Mouse (Mus musculus) ES-E14 (cell line): ENCODE results near the gene Erf. TPM values are rescaled to one million over a fixed set of nuclear protein-coding genes. Genes with fewer than 3 reads are reported as not detected.

ENCODE experiments used
- DNase-seq: peaks from one replicate; pipeline ENCODE4 v3.0.0-alpha.2; 2013; ENCODE audit warnings: low read depth, low spot score
- H3K27ac ChIP-seq: 2 replicates; pipeline ENCODE4 v1.5.1; 2012; ENCODE audit warnings: low read depth, mild to moderate bottlenecking, low read length, moderate library complexity, mixed read lengths; ENCODE audit not compliant: poor library complexity, insufficient read depth, severe bottlenecking
- H3K36me3 ChIP-seq: 2 replicates; pipeline ENCODE4 v1.6.1; 2012; ENCODE audit warnings: mild to moderate bottlenecking, low read length, moderate library complexity, mixed read lengths; ENCODE audit not compliant: control insufficient read depth, poor library complexity, insufficient read depth, severe bottlenecking
- H3K4me1 ChIP-seq, 2 experiments: fragments of 150-350 bp in 1 of 2; sonication (generic) in 1 of 2; 2 replicates each; pipeline ENCODE4 v1.6.1; 2012; ENCODE audit warnings: low read length in 2 of 2, mild to moderate bottlenecking in 1 of 2, mixed read lengths in 1 of 2; ENCODE audit not compliant: control insufficient read depth in 2 of 2, insufficient read depth in 2 of 2, poor library complexity in 1 of 2
- H3K4me3 ChIP-seq, 2 experiments: fragments of 150-350 bp in 1 of 2; sonication (generic) in 1 of 2; 2 replicates each; pipeline ENCODE4 v1.5.1; 2012; ENCODE audit warnings: low read length in 2 of 2, low read depth in 1 of 2, mild to moderate bottlenecking in 1 of 2, mixed read lengths in 1 of 2; ENCODE audit not compliant: insufficient read depth in 1 of 2, poor library complexity in 1 of 2, severe bottlenecking in 1 of 2
- H3K9ac ChIP-seq: 2 replicates; pipeline ENCODE4 v1.6.1; 2012; ENCODE audit warnings: low read depth, mild to moderate bottlenecking, low read length, mixed read lengths; ENCODE audit not compliant: poor library complexity, insufficient read depth, severe bottlenecking
- H3K9me3 ChIP-seq: fragments of 150-350 bp; sonication (generic); 2 replicates; pipeline ENCODE4 v1.6.1; 2012; ENCODE audit warnings: low read depth, mild to moderate bottlenecking, low read length; ENCODE audit not compliant: control insufficient read depth, insufficient read depth
- CHD2 ChIP-seq: IDR thresholded peaks from 2 replicates; pipeline ENCODE4 v1.6.1; 2014; ENCODE audit warnings: mild to moderate bottlenecking, low read depth, low read length, inconsistent platforms
- HCFC1 ChIP-seq: IDR thresholded peaks from 2 replicates; pipeline ENCODE4 v1.6.1; 2012; ENCODE audit warnings: low read length, inconsistent platforms, borderline replicate concordance; ENCODE audit not compliant: insufficient read depth
- MAFK ChIP-seq: IDR thresholded peaks from 2 replicates; pipeline ENCODE4 v1.6.1; 2014; ENCODE audit warnings: mild to moderate bottlenecking, low read depth, low read length, inconsistent platforms; ENCODE audit not compliant: insufficient read depth
- ZC3H11A ChIP-seq: IDR thresholded peaks from 2 replicates; pipeline ENCODE4 v1.6.1; 2012; ENCODE audit warnings: low read depth, mild to moderate bottlenecking, inconsistent platforms, low read length, borderline replicate concordance
- ZNF384 ChIP-seq: IDR thresholded peaks from 2 replicates; pipeline ENCODE4 v1.6.1; 2012; ENCODE audit warnings: low read depth, low read length, inconsistent platforms
- in situ Hi-C, 2 experiments: fragments of 600-800 bp; cut with MboI; formaldehyde crosslinking; loops; one replicate each; pipeline ENCODE4 v1.15.1; 2025; ENCODE audit warnings: low sequenced_read_pairs in 2 of 2, inconsistent platforms in 1 of 2; ENCODE audit not compliant: unreplicated experiment in 2 of 2
- total RNA-seq: library from RNA; depleted of rRNA; stranded (reverse); fragments of 300-350 nt; gene quantifications from 2 replicates; pipeline ENCODE4 v1.2.3, GENCODE M21; 2012

The Erf gene
- total RNA-seq, 1 experiment = 87.1 TPM

DNA sequence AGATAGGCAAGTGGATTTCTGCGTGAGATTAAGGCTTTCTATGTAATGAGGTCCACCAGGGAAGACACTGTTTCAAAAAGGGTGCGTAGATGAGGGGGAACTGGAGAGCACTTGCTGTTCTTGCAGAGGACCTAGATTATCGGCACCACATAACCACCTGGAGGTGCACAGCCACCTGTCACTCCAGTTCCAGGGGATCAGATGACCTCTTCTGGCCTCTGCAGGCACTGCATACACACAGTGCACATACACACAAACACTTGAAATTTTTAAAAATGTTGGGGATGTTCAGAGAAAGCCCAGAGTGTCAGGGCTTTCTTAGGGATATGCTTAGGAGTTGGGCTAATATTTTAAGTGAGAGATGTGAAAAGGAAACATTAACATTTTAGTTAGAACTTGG, 39.4 kb upstream of the Erf start:
- Histone ChIP-seq H3K36me3 (peaks cover 82% of the 10 kb centered on the region), H3K4me1 (peaks cover 0 to 13% of the 10 kb centered on the region in 2 experiments; a peak in 2 of 4 replicates)
- in situ Hi-C loops = no loop called here

DNA sequence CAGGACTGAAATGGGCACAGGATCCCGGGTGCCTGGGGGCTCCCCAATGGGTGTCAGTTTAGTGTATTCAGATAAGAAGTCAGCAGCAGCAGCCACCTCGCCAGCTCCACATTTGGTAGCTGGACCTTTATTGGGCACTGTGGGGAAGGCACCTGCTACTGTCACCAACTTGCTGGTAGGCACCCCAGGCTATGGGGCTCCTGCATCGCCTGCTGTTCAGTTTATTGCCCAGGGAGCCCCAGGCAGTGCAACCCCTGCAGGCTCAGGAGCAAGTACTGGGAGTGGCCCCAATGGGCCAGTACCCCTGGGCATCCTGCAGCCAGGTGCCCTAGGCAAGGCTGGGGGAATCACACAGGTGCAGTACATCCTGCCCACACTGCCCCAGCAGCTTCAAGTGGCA, 38.2 kb upstream of the Erf start:
- Histone ChIP-seq H3K4me3 (no peak overlapping the region), H3K4me1 (peaks cover 0 to 20% of the 10 kb centered on the region in 2 experiments; a peak in 3 of 4 replicates)

More for the DNA sequence above, 39.4 kb upstream of the Erf start:
- H3K9me3 ChIP-seq = no peaks in the 10 kb centered on the region
- H3K27ac ChIP-seq = no peak overlapping the region
- no peak overlapping the region for H3K9ac ChIP-seq
- TF ChIP-seq MAFK (no peak), CHD2 (no peak), HCFC1 (no peak), ZC3H11A (no peak), ZNF384 (no peak)
- H3K4me3 ChIP-seq = no peak overlapping the region
- no peak for DNase-seq

DNA sequence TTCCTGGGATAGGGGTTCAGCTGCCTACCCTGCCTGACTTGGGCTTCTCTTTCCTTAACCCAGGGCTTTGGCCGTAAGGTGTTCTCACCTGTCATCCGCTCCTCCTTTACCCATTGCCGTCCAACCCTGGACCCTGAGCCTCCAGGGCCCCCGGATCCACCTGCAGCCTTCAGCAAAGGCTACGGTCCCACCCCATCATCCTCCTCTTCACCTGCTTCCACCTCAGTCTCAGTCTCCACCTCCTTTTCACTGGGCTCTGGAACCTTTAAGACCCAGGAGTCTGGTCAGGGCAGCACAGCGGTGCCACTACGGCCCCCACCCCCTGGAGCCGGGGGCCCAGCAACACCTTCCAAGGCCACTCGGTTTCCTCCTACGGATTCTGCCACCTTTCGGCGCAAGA, 37.5 kb upstream of the Erf start:
- no peak overlapping the region for H3K27ac ChIP-seq
- H3K4me3 ChIP-seq = no peak overlapping the region
- peaks cover 76% of the 10 kb centered on the region for H3K36me3 ChIP-seq
- no peak for TF ChIP-seq ZNF384
- TF ChIP-seq ZC3H11A = no peak
- no peak for TF ChIP-seq MAFK
- no peak for TF ChIP-seq CHD2
- TF ChIP-seq HCFC1 = no peak
- in situ Hi-C loops = no loop called here
- H3K9ac ChIP-seq = no peak overlapping the region
- H3K4me1 ChIP-seq = peaks cover 3 to 23% of the 10 kb centered on the region in 2 experiments; a peak in 3 of 4 replicates
- H3K9me3 ChIP-seq = no peaks in the 10 kb centered on the region
- DNase-seq = no peak

More for the DNA sequence above, 38.2 kb upstream of the Erf start:
- no peaks in the 10 kb centered on the region for H3K9me3 ChIP-seq
- no peak overlapping the region for H3K27ac ChIP-seq
- TF ChIP-seq HCFC1 (no peak), CHD2 (no peak), MAFK (no peak), ZNF384 (no peak), ZC3H11A (no peak)
- DNase-seq = no peak
- in situ Hi-C loops = no loop called here
- H3K9ac ChIP-seq = no peak overlapping the region
- H3K36me3 ChIP-seq = peaks cover 80% of the 10 kb centered on the region

DNA sequence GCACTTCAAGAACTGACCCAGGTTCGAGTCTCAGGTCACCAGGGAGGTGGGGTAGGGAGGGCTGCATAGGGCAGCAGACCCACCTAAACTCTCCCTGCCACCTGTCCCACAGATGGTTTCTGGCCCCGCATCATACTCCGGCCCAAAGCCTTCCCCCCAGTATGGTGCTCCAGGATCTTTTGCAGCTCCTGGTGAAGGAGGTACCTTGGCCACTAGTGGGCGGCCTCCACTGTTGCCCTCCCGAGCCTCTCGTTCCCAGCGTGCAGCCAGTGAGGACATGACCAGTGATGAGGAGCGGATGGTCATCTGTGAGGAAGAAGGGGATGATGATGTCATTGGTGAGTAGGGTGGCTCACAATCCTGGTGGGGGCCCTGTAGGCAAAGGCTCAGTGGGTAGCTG, 36.4 kb upstream of the Erf start:
- TF ChIP-seq ZNF384 (no peak), CHD2 (no peak), ZC3H11A (no peak)
- no peak for DNase-seq
- no peaks in the 10 kb centered on the region for H3K9me3 ChIP-seq
- no peak overlapping the region for H3K27ac ChIP-seq
- no peak overlapping the region for H3K9ac ChIP-seq
- in situ Hi-C loops = no loop called here
- no peak overlapping the region for H3K4me3 ChIP-seq
- H3K36me3 ChIP-seq = peaks cover 66% of the 10 kb centered on the region
- peaks cover 3 to 18% of the 10 kb centered on the region in 2 experiments; a peak in 3 of 4 replicates for H3K4me1 ChIP-seq

DNA sequence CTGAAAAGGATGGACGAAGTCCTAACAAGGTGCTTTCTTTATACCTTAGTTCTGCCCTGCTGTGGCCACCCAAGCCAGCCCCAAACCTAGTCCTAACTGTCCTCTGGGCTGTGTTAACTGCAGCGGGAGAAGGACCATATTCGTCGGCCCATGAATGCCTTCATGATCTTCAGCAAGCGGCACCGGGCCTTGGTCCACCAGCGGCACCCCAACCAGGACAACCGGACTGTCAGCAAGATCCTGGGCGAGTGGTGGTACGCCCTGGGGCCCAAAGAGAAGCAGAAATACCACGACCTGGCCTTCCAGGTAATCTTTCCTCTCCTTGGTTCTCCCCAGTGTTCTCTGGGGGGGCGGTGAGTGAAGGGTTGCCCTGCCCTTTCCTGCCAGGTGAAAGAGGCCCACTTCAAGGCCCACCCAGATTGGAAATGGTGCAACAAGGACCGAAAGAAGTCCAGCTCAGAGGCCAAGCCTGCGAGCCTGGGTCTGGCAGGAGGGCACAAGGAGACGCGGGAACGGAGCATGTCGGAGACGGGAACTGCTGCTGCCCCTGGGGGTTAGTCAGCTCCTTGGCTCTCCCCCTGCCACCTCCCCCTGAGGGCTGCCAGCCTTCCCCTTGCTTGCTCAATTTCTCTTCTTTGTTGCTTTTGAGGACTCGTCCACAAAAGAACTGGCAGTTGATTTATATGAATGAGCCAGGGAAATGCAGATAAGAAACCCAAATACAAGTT, 35.1 kb upstream of the Erf start:
- Histone ChIP-seq H3K36me3 (peaks cover 53% of the 10 kb centered on the region), H3K4me1 (peaks cover 11 to 25% of the 10 kb centered on the region in 2 experiments; a peak in 2 of 4 replicates), H3K9me3 (no peaks in the 10 kb centered on the region), H3K27ac (no peak overlapping the region), H3K4me3 (no peak overlapping the region), H3K9ac (no peak overlapping the region)
- in situ Hi-C loops = no loop called here
- TF ChIP-seq ZNF384 (no peak), ZC3H11A (no peak), HCFC1 (no peak), MAFK (no peak), CHD2 (no peak)
- DNase-seq = no peak
